Mouse (Mus musculus) Patski (cell line): ENCODE measurements around the gene Dnase1l3. TPM values are rescaled to one million over a fixed set of nuclear protein-coding genes. Genes with fewer than 3 reads are reported as not detected.

ENCODE experiments used
- ATAC-seq: fragments of 100-300 bp; one replicate; pipeline ENCODE4 v1.8.0; 2021
- CTCF ChIA-PET: fragments of 350-600 bp; sonication (Branson Sonifier 250); formaldehyde crosslinking; loops from one replicate; lab custom pipeline; 2022; ENCODE audit warnings: inconsistent platforms; lab: Charles Lee
- POLR2A ChIA-PET: fragments of 350-600 bp; sonication (Branson Sonifier 250); formaldehyde crosslinking; loops from one replicate; lab custom pipeline; 2022; ENCODE audit warnings: antibody characterized with exemption, inconsistent platforms; lab: Charles Lee
- DNase-seq: peaks from one replicate; pipeline ENCODE4 v3.0.0-alpha.2; 2011; ENCODE audit warnings: low read depth, low spot score
- H3K27me3 ChIP-seq: fragments of 371-371 bp; one replicate; pipeline ENCODE4 v1.5.1; 2021
- CTCF ChIP-seq: fragments of 100-300 bp; IDR thresholded peaks from one replicate; pipeline ENCODE4 v1.5.1; 2021
- in situ Hi-C: fragments of 300-500 bp; cut with MboI; formaldehyde crosslinking; loops from 3 replicates; pipeline ENCODE4 v1.11.1; 2018; ENCODE audit warnings: low pct_unique_long_range_greater_than_20kb, mixed read lengths
- polyA plus RNA-seq: library from polyadenylated mRNA; unstranded; gene quantifications from one replicate; pipeline ENCODE4 v1.2.3, GENCODE M21; 2021

The Dnase1l3 gene
- polyA plus RNA-seq, 1 experiment from 2014 or later: 0.44 TPM

GRCm38 (mm10) chr14:7989371-7989770, 5.0 kb downstream of the Dnase1l3 start:
- ATAC-seq (no peak), DNase-seq (no peak)
- POLR2A ChIA-PET: interaction anchor here (0.6 kb wide), 1 partner anchor 18 kb away, joined by 3 read pairs; no protein-coding TSS in a partner anchor
- no peaks in the 10 kb centered on the region for H3K27me3 ChIP-seq
- TF ChIP-seq CTCF: no peak
- in situ Hi-C loops: no loop called here
- CTCF ChIA-PET: interaction anchor here (1.3 to 8.6 kb wide), 2 partner anchors 19 to 26 kb away, joined by 3 to 105 read pairs; no protein-coding TSS in a partner anchor

GRCm38 (mm10) chr14:7986913-7987312, 7.5 kb downstream of the Dnase1l3 start:
- in situ Hi-C loops: no loop called here
- DNase-seq (no peak), ATAC-seq (no peak)
- CTCF ChIA-PET: interaction anchor here (1.2 to 2.7 kb wide), 2 partner anchors 10 to 14 kb away, joined by 3 to 12 read pairs; no protein-coding TSS in a partner anchor
- H3K27me3 ChIP-seq: no peaks in the 10 kb centered on the region
- POLR2A ChIA-PET: no interaction called here
- TF ChIP-seq CTCF: no peak

GRCm38 (mm10) chr14:7981226-7981625, 13.1 kb downstream of the Dnase1l3 start:
- ATAC-seq (peak; percentile 31), DNase-seq (no peak)
- CTCF ChIA-PET: interaction anchor here (1.5 to 4.7 kb wide), 2 partner anchors 12 to 18 kb away, joined by 3 to 18 read pairs; partner anchors contain the start of gene Dnase1l3
- in situ Hi-C loops: no loop called here
- TF ChIP-seq CTCF: no peak
- POLR2A ChIA-PET: no interaction called here
- no peaks in the 10 kb centered on the region for H3K27me3 ChIP-seq

GRCm38 (mm10) chr14:7978183-7978582, 16.2 kb downstream of the Dnase1l3 start:
- DNase-seq: no peak
- in situ Hi-C loops: no loop called here
- ATAC-seq: no peak
- POLR2A ChIA-PET: no interaction called here
- TF ChIP-seq CTCF: no peak
- H3K27me3 ChIP-seq: no peaks in the 10 kb centered on the region
- CTCF ChIA-PET: no interaction called here

- no peaks in the 10 kb centered on the region for H3K27me3 ChIP-seq
- ATAC-seq: no peak
- in situ Hi-C loops: no loop called here
- POLR2A ChIA-PET: no interaction called here
- CTCF ChIA-PET: interaction anchor here (1.2 kb wide), 1 partner anchor 13 kb away, joined by 5 read pairs; no protein-coding TSS in a partner anchor
- no peak for DNase-seq
- TF ChIP-seq CTCF: no peak
Measured at GRCm38 (mm10) chr14:7977471-7977870, 16.9 kb downstream of the Dnase1l3 start.

- ChIA-PET CTCF (interaction anchor here (1.6 kb wide), 1 partner anchor 22 kb away, joined by 3 read pairs; no protein-coding TSS in a partner anchor), POLR2A (no interaction called here)
- no peak for DNase-seq
- no peak for TF ChIP-seq CTCF
- no peaks in the 10 kb centered on the region for H3K27me3 ChIP-seq
- ATAC-seq: no peak
- in situ Hi-C loops: no loop called here
Measured at GRCm38 (mm10) chr14:7975177-7975576, 19.2 kb downstream of the Dnase1l3 start.

GRCm38 (mm10) chr14:7974643-7975042, 19.7 kb downstream of the Dnase1l3 start:
- POLR2A ChIA-PET: no interaction called here
- no peak for ATAC-seq

GRCm38 (mm10) chr14:7971889-7972493, 22.4 kb downstream of the Dnase1l3 start:
- in situ Hi-C loops: no loop called here
- CTCF ChIA-PET: interaction anchor here (0.9 kb wide), 1 partner anchor 15 kb away, joined by 3 read pairs; no protein-coding TSS in a partner anchor
- POLR2A ChIA-PET: interaction anchor here (0.7 kb wide), 1 partner anchor 17 kb away, joined by 3 read pairs; no protein-coding TSS in a partner anchor
- no peaks in the 10 kb centered on the region for H3K27me3 ChIP-seq
- no peak for ATAC-seq
- no peak for TF ChIP-seq CTCF
- no peak for DNase-seq

More at GRCm38 (mm10) chr14:7974643-7975042, 19.7 kb downstream of the Dnase1l3 start:
- no peak for DNase-seq
- TF ChIP-seq CTCF: no peak
- CTCF ChIA-PET: no interaction called here
- H3K27me3 ChIP-seq: no peaks in the 10 kb centered on the region
- in situ Hi-C loops: no loop called here

- TF ChIP-seq CTCF: peak; percentile 87
- no peaks in the 10 kb centered on the region for H3K27me3 ChIP-seq
- no peak for DNase-seq
- peak; percentile 69 for ATAC-seq
- in situ Hi-C loops: loop anchor here (5.0 to 10.0 kb wide), 4 partner anchors 38 to 200 kb away; partner anchors contain the start of genes Abhd6 and Flnb
- CTCF ChIA-PET: interaction anchor here (0.8 to 5.7 kb wide), 13 partner anchors 10 to 245 kb away, joined by 3 to 105 read pairs (median 4); partner anchors contain the start of genes Abhd6 and Dnase1l3
- POLR2A ChIA-PET: no interaction called here
Measured at GRCm38 (mm10) chr14:7964219-7964889, 30.0 kb downstream of the Dnase1l3 start.

- no peaks in the 10 kb centered on the region for H3K27me3 ChIP-seq
- CTCF ChIA-PET: interaction anchor here (1.4 to 5.7 kb wide), 4 partner anchors 9 to 147 kb away, joined by 3 to 105 read pairs (median 4); partner anchors contain the start of gene Dnase1l3
- in situ Hi-C loops: loop anchor here (5.0 to 10.0 kb wide), 4 partner anchors 39 to 202 kb away; partner anchors contain the start of genes Abhd6 and Flnb
- POLR2A ChIA-PET: no interaction called here
- DNase-seq: no peak
- no peak for TF ChIP-seq CTCF
- no peak for ATAC-seq
Measured at GRCm38 (mm10) chr14:7963160-7963559, 31.2 kb downstream of the Dnase1l3 start.
